Mouse (Mus musculus): ENCODE results near the gene Olfr1164. TPM values are rescaled to one million over a fixed set of nuclear protein-coding genes. Genes with fewer than 3 reads are reported as not detected.

Gene Olfr1164
- not detected in 2 replicates for polyA plus RNA-seq (2012; ENCODE audit: insufficient read depth, insufficient read length, missing spikeins)

GRCm38 (mm10) chr2:88093866-88094265 is at the start of gene Olfr1164:
Gene Olfr1164 (minus strand): TSS chr2:88093966.
- Histone ChIP-seq H3K4me1 (ENCODE audit: control insufficient read depth, insufficient read depth, insufficient read length, low read length) (no peaks in the 10 kb centered on the region), H3K27ac (replicated peaks; ENCODE audit: low read depth, low read length) (no peak within 1 kb of the TSS), H3K4me3 (ENCODE audit: insufficient read depth, low read depth, low read length) (no peak within 1 kb of the TSS)

- H3K27ac ChIP-seq (replicated peaks; ENCODE audit: low read depth, low read length) = no peak within 1 kb of the TSS
- no peak within 1 kb of the TSS for H3K4me3 ChIP-seq (ENCODE audit: insufficient read depth, low read depth, low read length)
- no peaks in the 10 kb centered on the region for H3K4me1 ChIP-seq (ENCODE audit: control insufficient read depth, insufficient read depth, insufficient read length, low read length)
Measured at GRCm38 (mm10) chr2:88128172-88128571, 34.4 kb upstream of the Olfr1164 start, which contains the start of gene Olfr1166. Gene Olfr1166 (minus strand): TSS chr2:88128272.

DNA sequence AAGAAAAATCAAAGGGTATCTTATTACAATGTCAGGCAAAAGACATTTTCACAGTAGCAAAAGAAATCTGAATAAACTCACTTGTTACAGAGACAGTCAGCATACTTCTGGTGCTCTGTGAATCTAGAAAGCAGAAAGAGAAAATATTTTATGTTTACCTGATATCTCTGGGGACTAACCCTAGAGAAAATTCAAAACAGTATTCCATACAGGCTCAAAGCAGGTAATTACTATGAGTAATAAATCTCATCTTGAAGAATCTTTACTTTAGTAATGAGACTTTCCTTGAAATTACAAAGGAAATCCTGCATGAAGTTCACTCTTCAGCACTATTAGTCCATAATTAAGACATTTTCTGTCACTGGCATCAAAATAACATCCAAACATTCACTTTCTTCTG is 22.0 kb downstream of the Olfr1164 start, which contains the start of gene Olfr1163:
TSS of gene Olfr1163 (minus strand) at position 101 of the 400 bp plus-strand sequence.
- H3K4me3 ChIP-seq (ENCODE audit: insufficient read depth, low read depth, low read length) = no peak within 1 kb of the TSS
- no peaks in the 10 kb centered on the region for H3K4me1 ChIP-seq (ENCODE audit: control insufficient read depth, insufficient read depth, insufficient read length, low read length)

DNA sequence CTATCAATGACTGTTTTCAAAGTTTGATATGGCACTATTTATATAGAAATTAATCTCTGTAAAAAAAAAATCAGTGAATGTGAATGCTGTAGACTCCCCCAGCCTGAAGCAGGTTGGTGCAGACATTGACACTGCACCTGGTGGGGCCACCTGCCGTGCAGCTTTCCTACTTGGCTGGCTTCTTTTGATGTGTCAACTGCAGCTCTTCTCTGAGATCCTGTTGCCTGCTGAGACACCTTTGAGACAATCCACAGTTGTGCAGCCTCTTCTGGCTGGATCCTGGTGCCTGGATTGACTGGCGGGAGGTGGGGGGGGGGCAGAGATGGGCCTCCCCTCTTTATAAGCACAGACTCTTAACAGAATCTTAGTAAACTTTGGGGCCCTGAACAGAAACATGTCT is 30.2 kb downstream of the Olfr1164 start:
- Histone ChIP-seq H3K4me3 (ENCODE audit: insufficient read depth, low read depth, low read length) (no peak overlapping the region), H3K27ac (replicated peaks; ENCODE audit: low read depth, low read length) (no peak overlapping the region), H3K4me1 (ENCODE audit: control insufficient read depth, insufficient read depth, insufficient read length, low read length) (no peaks in the 10 kb centered on the region)

More for the DNA sequence above, 22.0 kb downstream of the Olfr1164 start, which contains the start of gene Olfr1163:
- H3K27ac ChIP-seq (replicated peaks; ENCODE audit: low read depth, low read length) = no peak within 1 kb of the TSS

GRCm38 (mm10) chr2:88051029-88051428 is 42.7 kb downstream of the Olfr1164 start, which contains the start of gene Olfr1162:
Gene Olfr1162 (minus strand): TSS chr2:88051129.
- Histone ChIP-seq H3K27ac (replicated peaks; ENCODE audit: low read depth, low read length) (no peak within 1 kb of the TSS), H3K4me3 (ENCODE audit: insufficient read depth, low read depth, low read length) (no peak within 1 kb of the TSS), H3K4me1 (ENCODE audit: control insufficient read depth, insufficient read depth, insufficient read length, low read length) (no peaks in the 10 kb centered on the region)

Other genes with a start within 250 kb of the Olfr1164 start
- not detected in 2 replicates for gene Olfr1150-ps1, start 250.0 kb downstream of the Olfr1164 start, polyA plus RNA-seq (2012; ENCODE audit: insufficient read depth, insufficient read length, missing spikeins)
- not detected in 2 replicates for gene Olfr1151, start 238.1 kb downstream of the Olfr1164 start, polyA plus RNA-seq (2012; ENCODE audit: insufficient read depth, insufficient read length, missing spikeins)
- gene Olfr1152, start 227.5 kb downstream of the Olfr1164 start, polyA plus RNA-seq (2012; ENCODE audit: insufficient read depth, insufficient read length, missing spikeins) = not detected in 2 replicates
- gene Olfr1153, start 199.0 kb downstream of the Olfr1164 start, polyA plus RNA-seq (2012; ENCODE audit: insufficient read depth, insufficient read length, missing spikeins) = not detected in 2 replicates
- not detected in 2 replicates for gene Olfr1154, start 188.8 kb downstream of the Olfr1164 start, polyA plus RNA-seq (2012; ENCODE audit: insufficient read depth, insufficient read length, missing spikeins)
- not detected in 2 replicates for gene Olfr1155, start 148.8 kb downstream of the Olfr1164 start, polyA plus RNA-seq (2012; ENCODE audit: insufficient read depth, insufficient read length, missing spikeins)
- gene Olfr1156, start 140.9 kb downstream of the Olfr1164 start, polyA plus RNA-seq (2012; ENCODE audit: insufficient read depth, insufficient read length, missing spikeins) = not detected in 2 replicates
- not detected in 2 replicates for gene Olfr1157, start 125.7 kb downstream of the Olfr1164 start, polyA plus RNA-seq (2012; ENCODE audit: insufficient read depth, insufficient read length, missing spikeins)
- gene Olfr74, start 119.3 kb downstream of the Olfr1164 start, polyA plus RNA-seq (2012; ENCODE audit: insufficient read depth, insufficient read length, missing spikeins) = not detected in 2 replicates
- not detected in 2 replicates for gene Olfr1158, start 103.9 kb downstream of the Olfr1164 start, polyA plus RNA-seq (2012; ENCODE audit: insufficient read depth, insufficient read length, missing spikeins)
- gene Olfr1160, start 85.7 kb downstream of the Olfr1164 start, polyA plus RNA-seq (2012; ENCODE audit: insufficient read depth, insufficient read length, missing spikeins) = not detected in 2 replicates
- gene Olfr1161, start 71.2 kb downstream of the Olfr1164 start, polyA plus RNA-seq (2012; ENCODE audit: insufficient read depth, insufficient read length, missing spikeins) = not detected in 2 replicates
- not detected in 2 replicates for gene Olfr73, start 56.3 kb downstream of the Olfr1164 start, polyA plus RNA-seq (2012; ENCODE audit: insufficient read depth, insufficient read length, missing spikeins)
- gene Olfr1162, start 42.8 kb downstream of the Olfr1164 start, polyA plus RNA-seq (2012; ENCODE audit: insufficient read depth, insufficient read length, missing spikeins) = not detected in 2 replicates
- not detected in 2 replicates for gene Olfr1163, start 22.1 kb downstream of the Olfr1164 start, polyA plus RNA-seq (2012; ENCODE audit: insufficient read depth, insufficient read length, missing spikeins)
- not detected in 2 replicates for gene Olfr1166, start 34.3 kb upstream of the Olfr1164 start, polyA plus RNA-seq (2012; ENCODE audit: insufficient read depth, insufficient read length, missing spikeins)
- gene Olfr1167, start 61.2 kb upstream of the Olfr1164 start, polyA plus RNA-seq (2012; ENCODE audit: insufficient read depth, insufficient read length, missing spikeins) = not detected in 2 replicates
- not detected in 2 replicates for gene Olfr1168, start 87.9 kb upstream of the Olfr1164 start, polyA plus RNA-seq (2012; ENCODE audit: insufficient read depth, insufficient read length, missing spikeins)
- not detected in 2 replicates for gene Olfr1170, start 134.4 kb upstream of the Olfr1164 start, polyA plus RNA-seq (2012; ENCODE audit: insufficient read depth, insufficient read length, missing spikeins)
- not detected in 2 replicates for gene Olfr1173, start 185.9 kb upstream of the Olfr1164 start, polyA plus RNA-seq (2012; ENCODE audit: insufficient read depth, insufficient read length, missing spikeins)
- gene Olfr1174-ps, start 221.2 kb upstream of the Olfr1164 start, polyA plus RNA-seq (2012; ENCODE audit: insufficient read depth, insufficient read length, missing spikeins) = not detected in 2 replicates
- gene Olfr1175-ps, start 233.2 kb upstream of the Olfr1164 start, polyA plus RNA-seq (2012; ENCODE audit: insufficient read depth, insufficient read length, missing spikeins) = not detected in 2 replicates
- gene Olfr1176, start 242.8 kb upstream of the Olfr1164 start, polyA plus RNA-seq (2012; ENCODE audit: insufficient read depth, insufficient read length, missing spikeins) = not detected in 2 replicates

Data from brown adipose tissue, adult 24 weeks (tissue).